Mouse (Mus musculus) induced T-regulatory cell, adult 2 months (primary cell): Measurements from ENCODE around the gene Dcun1d2.
"Not testable (repeated sequence)": the region's sequence is repeated elsewhere in the genome, so short reads cannot be mapped to it uniquely, and the experiment has no call there.

Experiments used
- DNase-seq: peaks from one replicate; pipeline ENCODE4 v3.0.0-alpha.2; 2012; ENCODE audit warnings: low read depth

The Dcun1d2 gene

GRCm38 (mm10) chr8:13287692-13288623 is at the start of gene Dcun1d2, which contains the start of gene Tmco3:
Gene Dcun1d2 (minus strand): TSS chr8:13288131.
Gene Tmco3 (plus strand): TSS chr8:13288190.
- DNase-seq = peak; percentile 99

DNA sequence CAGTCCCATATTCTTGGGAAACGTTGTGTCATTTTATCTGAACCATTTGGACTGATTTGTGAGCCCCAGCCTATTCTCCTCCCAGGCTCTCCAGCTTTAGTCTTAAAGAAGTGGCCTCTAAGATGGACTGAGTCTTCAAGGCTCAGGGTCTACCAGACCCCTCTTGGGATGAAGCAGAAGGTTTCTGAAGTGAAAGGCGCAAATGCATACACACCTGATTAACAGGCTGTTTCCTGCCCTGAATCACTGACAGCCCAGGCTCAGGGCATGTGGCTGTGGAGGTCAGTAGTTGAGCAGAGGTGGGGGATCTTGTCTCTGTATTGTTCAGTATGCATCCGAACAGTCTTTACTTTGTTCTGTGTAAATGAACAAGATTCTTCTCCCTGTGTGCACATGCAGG is 49.7 kb upstream of the Dcun1d2 start:
- DNase-seq = no peak

DNA sequence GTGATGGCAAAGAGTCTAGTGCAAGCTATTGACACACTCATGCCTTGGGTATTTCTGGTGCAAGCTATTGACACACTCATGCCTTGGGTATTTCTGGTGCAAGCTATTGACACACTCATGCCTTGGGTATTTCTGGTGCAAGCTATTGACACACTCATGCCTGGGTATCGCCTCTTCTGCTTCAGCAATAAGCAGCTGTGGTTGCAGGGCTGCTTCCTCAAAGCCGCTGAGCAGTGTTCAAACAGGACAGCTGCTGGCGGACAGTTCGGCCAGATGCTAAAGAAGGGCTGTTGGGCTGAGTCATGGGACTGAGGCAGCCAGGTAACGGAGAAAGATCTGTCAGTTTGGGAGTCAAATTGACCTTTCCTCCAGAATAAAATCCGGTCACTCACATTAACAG is 49.3 kb upstream of the Dcun1d2 start:
- not testable (repeated sequence) for DNase-seq

GRCm38 (mm10) chr8:13334671-13335070 is 46.7 kb upstream of the Dcun1d2 start:
- DNase-seq = peak; percentile 37

DNA sequence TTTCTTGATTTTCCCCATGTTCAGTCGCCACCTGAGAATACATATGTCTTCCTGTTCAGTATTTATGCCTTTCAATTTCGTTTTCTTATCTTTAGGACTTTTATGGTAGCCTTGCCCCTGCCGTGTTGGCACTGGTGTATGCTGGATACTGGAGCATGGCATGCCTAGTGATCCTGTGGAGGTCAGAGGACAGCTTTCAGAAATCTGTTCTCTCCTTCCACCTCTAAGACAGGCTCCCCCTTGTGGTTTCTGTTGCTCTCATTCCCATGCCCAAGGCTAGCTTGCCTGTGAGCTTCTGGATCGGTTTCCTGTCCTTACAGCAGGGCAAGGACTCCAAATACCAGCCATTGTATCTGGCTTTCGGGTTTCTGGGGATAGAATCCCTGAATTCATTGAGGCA is 38.7 kb upstream of the Dcun1d2 start:
- peak; percentile 37 for DNase-seq

- no peak for DNase-seq
Observed at GRCm38 (mm10) chr8:13316671-13317070, 28.7 kb upstream of the Dcun1d2 start.

GRCm38 (mm10) chr8:13314922-13315321 is 27.0 kb upstream of the Dcun1d2 start:
- DNase-seq = no peak

DNA sequence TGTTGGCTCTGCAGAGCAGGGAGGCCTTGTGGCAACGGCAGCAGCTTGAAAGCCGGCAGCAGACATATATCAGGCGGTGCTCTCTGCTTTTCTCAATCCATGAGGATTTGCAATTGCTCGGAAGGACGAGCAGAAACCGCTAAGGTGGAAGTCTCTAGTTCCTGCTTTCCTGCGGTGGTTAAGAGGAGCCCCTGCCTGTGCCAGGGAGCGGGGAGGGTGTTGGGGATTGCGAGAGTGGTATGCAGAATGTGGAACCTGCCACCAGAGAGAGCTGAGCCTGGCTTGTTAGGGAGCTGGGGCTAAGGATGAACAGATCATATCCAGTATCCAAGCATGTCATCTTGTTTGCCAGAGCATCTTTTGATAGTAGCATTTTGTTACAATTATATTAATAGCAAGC is 19.0 kb upstream of the Dcun1d2 start:
- no peak for DNase-seq

- no peak for DNase-seq
Observed at GRCm38 (mm10) chr8:13306309-13306909, 18.5 kb upstream of the Dcun1d2 start.

GRCm38 (mm10) chr8:13305884-13306283 is 18.0 kb upstream of the Dcun1d2 start:
- DNase-seq = no peak

GRCm38 (mm10) chr8:13305459-13305858 is 17.5 kb upstream of the Dcun1d2 start:
- DNase-seq = no peak

DNA sequence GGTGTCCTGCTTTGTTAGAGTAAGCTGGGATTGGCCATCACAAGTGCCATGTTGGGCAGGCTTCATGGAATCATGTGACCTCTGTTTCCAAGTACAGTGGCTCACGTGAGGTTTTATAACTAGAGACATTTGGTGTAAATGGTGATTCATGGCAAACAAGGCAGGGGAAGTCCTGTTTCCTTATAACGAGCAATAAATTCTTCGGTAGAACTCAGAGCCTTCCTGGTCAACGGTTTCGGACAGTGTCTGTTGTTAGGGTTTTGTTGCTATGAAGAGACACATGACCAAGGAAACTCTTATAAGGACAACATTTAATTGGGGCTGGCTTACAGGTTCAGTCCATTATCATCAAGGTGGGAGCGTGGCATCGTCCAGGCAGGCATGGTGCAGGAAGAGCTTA is 13.1 kb upstream of the Dcun1d2 start:
- DNase-seq = no peak

GRCm38 (mm10) chr8:13299571-13299970 is 11.6 kb upstream of the Dcun1d2 start:
- no peak for DNase-seq

DNA sequence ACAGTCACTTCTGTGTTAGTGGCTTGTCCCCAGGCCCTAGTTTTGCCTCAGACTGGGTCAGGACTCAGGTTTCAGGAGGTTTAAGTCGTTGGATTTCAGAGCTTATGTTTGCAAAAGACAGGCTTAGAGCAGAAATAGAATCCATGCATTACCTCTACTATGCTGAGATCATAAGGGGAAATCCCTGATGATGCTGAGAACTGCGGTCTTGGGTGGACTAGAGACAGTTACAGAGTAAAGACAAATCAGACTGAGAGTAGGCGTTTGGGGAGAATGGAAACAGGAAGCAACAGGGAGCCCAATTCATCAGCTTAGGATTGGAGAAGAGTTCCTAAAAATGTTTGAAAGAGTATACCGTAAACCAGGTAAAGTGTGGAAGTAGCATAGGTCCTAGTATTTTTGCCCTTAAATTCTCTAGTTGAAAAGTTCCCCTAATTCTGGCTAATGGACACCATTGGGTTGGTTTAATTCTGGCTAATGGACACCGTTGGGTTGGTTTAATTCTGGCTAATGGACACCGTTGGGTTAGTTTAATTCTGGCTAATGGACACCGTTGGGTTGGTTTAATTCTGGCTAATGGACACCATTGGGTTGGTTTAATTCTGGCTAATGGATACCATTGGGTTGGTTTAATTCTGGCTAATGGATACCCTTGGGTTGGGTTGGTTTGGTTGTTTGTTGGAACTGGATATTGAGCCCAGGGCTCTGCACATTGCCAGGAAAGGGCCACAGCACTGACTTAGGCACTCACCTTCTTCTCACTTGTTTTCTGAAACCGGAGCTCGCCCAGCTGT is 5.9 kb upstream of the Dcun1d2 start:
- DNase-seq = peak; percentile 65

DNA sequence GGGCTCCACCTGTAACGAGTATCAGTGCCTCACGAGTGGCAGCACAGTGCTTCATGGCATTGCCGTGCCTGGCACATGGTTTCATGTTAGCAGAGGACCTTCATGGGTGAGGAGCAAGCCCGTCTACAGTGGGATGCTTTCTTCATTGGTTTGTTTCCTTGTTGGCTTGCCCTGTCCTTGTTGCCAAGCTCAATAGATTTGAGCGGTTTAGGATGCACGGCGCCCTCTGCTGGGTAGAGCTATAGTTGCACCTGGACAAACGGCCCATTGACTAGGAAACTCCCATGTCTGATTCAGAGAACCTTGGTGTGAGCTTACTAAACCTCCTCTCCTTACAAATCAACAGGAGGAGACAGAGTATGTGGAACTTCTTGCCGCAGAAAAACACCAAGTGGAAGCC is 4.4 kb upstream of the Dcun1d2 start:
- DNase-seq = peak; percentile 90

DNA sequence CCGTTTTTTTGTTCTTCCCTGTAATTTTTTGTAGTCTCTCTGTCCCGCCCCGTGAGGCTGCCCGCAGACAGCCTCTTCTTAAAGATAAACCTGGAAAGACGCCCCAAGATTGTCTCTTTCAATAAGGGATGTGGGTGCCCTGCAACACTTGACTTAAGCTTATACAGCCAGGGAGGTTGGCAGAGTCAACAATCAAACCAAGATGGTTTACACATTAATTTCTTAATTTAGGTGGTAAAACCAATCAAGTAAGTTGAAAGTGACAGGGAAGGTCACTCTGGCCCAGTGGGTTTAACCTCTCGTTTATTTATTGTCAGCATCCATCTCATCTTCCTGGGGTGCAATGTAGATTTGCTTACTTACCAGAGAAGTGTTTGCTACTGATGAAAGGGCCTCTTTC is 715 bp upstream of the Dcun1d2 start:
- DNase-seq = peak; percentile 30

- peak; percentile 91 for DNase-seq
Observed at GRCm38 (mm10) chr8:13287304-13287691, 633 bp downstream of the Dcun1d2 start.

GRCm38 (mm10) chr8:13283200-13283599 is 4.7 kb downstream of the Dcun1d2 start:
- DNase-seq = no peak

GRCm38 (mm10) chr8:13276941-13277447 is 10.9 kb downstream of the Dcun1d2 start:
- no peak for DNase-seq

DNA sequence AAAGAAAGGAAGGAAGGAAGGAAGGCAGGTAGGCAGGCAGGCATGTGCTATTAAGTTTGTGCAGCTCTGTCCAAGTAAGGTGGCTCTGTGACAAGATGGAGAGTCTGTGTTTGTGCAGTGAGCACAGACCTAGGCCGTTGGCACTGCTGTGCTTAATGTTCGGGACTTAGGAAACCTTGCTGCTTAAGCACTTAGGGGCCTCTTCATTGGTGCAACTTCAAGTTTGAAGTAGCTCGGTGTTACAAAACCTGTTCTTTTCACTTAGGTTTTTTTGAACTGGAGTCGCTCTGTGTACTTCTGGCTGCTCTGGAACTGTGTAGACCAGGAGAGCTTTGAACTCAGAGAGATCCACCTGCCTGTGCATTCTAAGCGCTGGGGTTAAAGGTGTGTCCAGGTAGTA is 15.1 kb downstream of the Dcun1d2 start:
- no peak for DNase-seq

DNA sequence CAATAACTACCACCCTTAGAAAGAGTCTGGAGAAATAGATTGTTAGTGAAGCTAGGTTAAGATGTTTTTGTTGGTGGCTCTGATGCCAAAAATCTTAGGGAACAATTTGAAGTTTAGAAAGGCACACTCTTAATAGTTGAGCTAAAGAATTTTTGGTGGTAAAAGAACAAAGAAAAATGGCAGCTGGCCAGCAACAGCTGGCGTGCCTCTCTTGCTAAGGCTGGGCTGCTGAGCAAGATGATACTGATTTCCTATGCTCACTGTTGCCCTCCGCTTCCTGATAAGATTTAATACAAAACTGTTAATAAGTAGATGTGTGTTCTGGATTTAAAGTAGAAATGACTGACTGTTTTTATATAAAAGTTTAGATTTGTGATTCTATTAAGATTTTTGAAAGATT is 20.4 kb downstream of the Dcun1d2 start:
- DNase-seq = no peak

GRCm38 (mm10) chr8:13263376-13263775 is 24.6 kb downstream of the Dcun1d2 start:
- DNase-seq = peak; percentile 20
